Mouse (Mus musculus): Measurements from ENCODE around the gene Prkar1b. TPM values are rescaled to one million over a fixed set of nuclear protein-coding genes. Genes with fewer than 3 reads are reported as not detected.

Gene Prkar1b
- polyA plus RNA-seq, 1 experiment: 5.4 TPM

GRCm38 (mm10) chr5:138980608-138981007, 169.2 kb downstream of the Prkar1b start:
- no peak for TF ChIP-seq POLR2A (IDR thresholded peaks at IDR 0.05; ENCODE audit: control insufficient read depth, low read depth, low read length)
- TF ChIP-seq CTCF (IDR thresholded peaks at IDR 0.05; ENCODE audit: control insufficient read depth, insufficient read depth, insufficient replicate concordance, low read depth, low read length): no peak
- no peak overlapping the region for H3K4me3 ChIP-seq (ENCODE audit: control insufficient read depth, low read depth, low read length)

GRCm38 (mm10) chr5:138979840-138980239, 170.0 kb downstream of the Prkar1b start:
- Histone ChIP-seq H3K27me3 (ENCODE audit: control insufficient read depth, insufficient read depth, low read length) (no peaks in the 10 kb centered on the region), H3K4me3 (ENCODE audit: control insufficient read depth, low read depth, low read length) (no peak overlapping the region), H3K4me1 (ENCODE audit: control insufficient read depth, insufficient read depth, low read length) (peaks cover 4% of the 10 kb centered on the region), H3K27ac (ENCODE audit: control insufficient read depth, insufficient read depth, low read depth, low read length) (no peak overlapping the region), H3K36me3 (ENCODE audit: control insufficient read depth, insufficient read depth, low read length) (no peaks in the 10 kb centered on the region)
- no peak for TF ChIP-seq CTCF (IDR thresholded peaks at IDR 0.05; ENCODE audit: control insufficient read depth, insufficient read depth, insufficient replicate concordance, low read depth, low read length)
- no peak for TF ChIP-seq POLR2A (IDR thresholded peaks at IDR 0.05; ENCODE audit: control insufficient read depth, low read depth, low read length)

More at GRCm38 (mm10) chr5:138980608-138981007, 169.2 kb downstream of the Prkar1b start:
- Histone ChIP-seq H3K27ac (ENCODE audit: control insufficient read depth, insufficient read depth, low read depth, low read length) (no peak overlapping the region), H3K36me3 (ENCODE audit: control insufficient read depth, insufficient read depth, low read length) (no peaks in the 10 kb centered on the region), H3K4me1 (ENCODE audit: control insufficient read depth, insufficient read depth, low read length) (peaks cover 1% of the 10 kb centered on the region), H3K27me3 (ENCODE audit: control insufficient read depth, insufficient read depth, low read length) (no peaks in the 10 kb centered on the region)

GRCm38 (mm10) chr5:138977759-138978158, 172.0 kb downstream of the Prkar1b start:
- Histone ChIP-seq H3K4me1 (ENCODE audit: control insufficient read depth, insufficient read depth, low read length) (peaks cover 6% of the 10 kb centered on the region), H3K27me3 (ENCODE audit: control insufficient read depth, insufficient read depth, low read length) (no peaks in the 10 kb centered on the region), H3K4me3 (ENCODE audit: control insufficient read depth, low read depth, low read length) (no peak overlapping the region), H3K27ac (ENCODE audit: control insufficient read depth, insufficient read depth, low read depth, low read length) (no peak overlapping the region), H3K36me3 (ENCODE audit: control insufficient read depth, insufficient read depth, low read length) (no peaks in the 10 kb centered on the region)
- TF ChIP-seq CTCF (IDR thresholded peaks at IDR 0.05; ENCODE audit: control insufficient read depth, insufficient read depth, insufficient replicate concordance, low read depth, low read length): no peak
- TF ChIP-seq POLR2A (IDR thresholded peaks at IDR 0.05; ENCODE audit: control insufficient read depth, low read depth, low read length): no peak

GRCm38 (mm10) chr5:138974911-138975485, 174.8 kb downstream of the Prkar1b start:
- no peak for TF ChIP-seq CTCF (IDR thresholded peaks at IDR 0.05; ENCODE audit: control insufficient read depth, insufficient read depth, insufficient replicate concordance, low read depth, low read length)
- TF ChIP-seq POLR2A (IDR thresholded peaks at IDR 0.05; ENCODE audit: control insufficient read depth, low read depth, low read length): no peak
- no peaks in the 10 kb centered on the region for H3K36me3 ChIP-seq (ENCODE audit: control insufficient read depth, insufficient read depth, low read length)
- H3K4me1 ChIP-seq (ENCODE audit: control insufficient read depth, insufficient read depth, low read length): peaks cover 6% of the 10 kb centered on the region
- no peaks in the 10 kb centered on the region for H3K27me3 ChIP-seq (ENCODE audit: control insufficient read depth, insufficient read depth, low read length)
- H3K27ac ChIP-seq (ENCODE audit: control insufficient read depth, insufficient read depth, low read depth, low read length): no peak overlapping the region
- no peak overlapping the region for H3K4me3 ChIP-seq (ENCODE audit: control insufficient read depth, low read depth, low read length)

GRCm38 (mm10) chr5:138973480-138973879, 176.3 kb downstream of the Prkar1b start:
- Histone ChIP-seq H3K27ac (ENCODE audit: control insufficient read depth, insufficient read depth, low read depth, low read length) (no peak overlapping the region), H3K4me1 (ENCODE audit: control insufficient read depth, insufficient read depth, low read length) (peaks cover 6% of the 10 kb centered on the region), H3K36me3 (ENCODE audit: control insufficient read depth, insufficient read depth, low read length) (no peaks in the 10 kb centered on the region), H3K27me3 (ENCODE audit: control insufficient read depth, insufficient read depth, low read length) (no peaks in the 10 kb centered on the region), H3K4me3 (ENCODE audit: control insufficient read depth, low read depth, low read length) (no peak overlapping the region)
- TF ChIP-seq CTCF (IDR thresholded peaks at IDR 0.05; ENCODE audit: control insufficient read depth, insufficient read depth, insufficient replicate concordance, low read depth, low read length) (no peak), POLR2A (IDR thresholded peaks at IDR 0.05; ENCODE audit: control insufficient read depth, low read depth, low read length) (no peak)

- peak overlapping the region; percentile 26; the same call in 1 of the 2 replicates for H3K4me3 ChIP-seq (ENCODE audit: control insufficient read depth, low read depth, low read length)
- no peak for TF ChIP-seq POLR2A (IDR thresholded peaks at IDR 0.05; ENCODE audit: control insufficient read depth, low read depth, low read length)
- no peak for TF ChIP-seq CTCF (IDR thresholded peaks at IDR 0.05; ENCODE audit: control insufficient read depth, insufficient read depth, insufficient replicate concordance, low read depth, low read length)
- H3K4me1 ChIP-seq (ENCODE audit: control insufficient read depth, insufficient read depth, low read length): peaks cover 6% of the 10 kb centered on the region
- H3K27me3 ChIP-seq (ENCODE audit: control insufficient read depth, insufficient read depth, low read length): no peaks in the 10 kb centered on the region
- no peaks in the 10 kb centered on the region for H3K36me3 ChIP-seq (ENCODE audit: control insufficient read depth, insufficient read depth, low read length)
- H3K27ac ChIP-seq (ENCODE audit: control insufficient read depth, insufficient read depth, low read depth, low read length): no peak overlapping the region
Observed at GRCm38 (mm10) chr5:138971405-138971804, 178.4 kb downstream of the Prkar1b start.

- no peak for TF ChIP-seq POLR2A (IDR thresholded peaks at IDR 0.05; ENCODE audit: control insufficient read depth, low read depth, low read length)
- TF ChIP-seq CTCF (IDR thresholded peaks at IDR 0.05; ENCODE audit: control insufficient read depth, insufficient read depth, insufficient replicate concordance, low read depth, low read length): no peak
- no peak overlapping the region for H3K4me3 ChIP-seq (ENCODE audit: control insufficient read depth, low read depth, low read length)
- no peaks in the 10 kb centered on the region for H3K36me3 ChIP-seq (ENCODE audit: control insufficient read depth, insufficient read depth, low read length)
- H3K4me1 ChIP-seq (ENCODE audit: control insufficient read depth, insufficient read depth, low read length): peaks cover 3% of the 10 kb centered on the region; the same call in 1 of the 2 replicates
- H3K27ac ChIP-seq (ENCODE audit: control insufficient read depth, insufficient read depth, low read depth, low read length): no peak overlapping the region
- no peaks in the 10 kb centered on the region for H3K27me3 ChIP-seq (ENCODE audit: control insufficient read depth, insufficient read depth, low read length)
Observed at GRCm38 (mm10) chr5:138970056-138970490, 179.7 kb downstream of the Prkar1b start.

Other genes with a start within 250 kb of the Prkar1b start
- gene Pdgfa, start 152.6 kb downstream of the Prkar1b start, polyA plus RNA-seq (2012; rRNA removed): 10.1 and 10.5 TPM in 2 replicates
- gene Dnaaf5, start 222 bp upstream of the Prkar1b start, polyA plus RNA-seq (2012; rRNA removed): 35.5 and 40.4 TPM in 2 replicates
- 114 and 125 TPM in 2 replicates for gene Sun1, start 50.6 kb upstream of the Prkar1b start, polyA plus RNA-seq (2012; rRNA removed)
- gene Get4, start 102.3 kb upstream of the Prkar1b start, polyA plus RNA-seq (2012; rRNA removed): 117 and 150 TPM in 2 replicates
- 7.8 and 8.7 TPM in 2 replicates for gene Adap1, start 175.6 kb upstream of the Prkar1b start, polyA plus RNA-seq (2012; rRNA removed)
- gene Cox19, start 201.4 kb upstream of the Prkar1b start, polyA plus RNA-seq (2012; rRNA removed): 42.2 and 49.9 TPM in 2 replicates
- 0.07 TPM in 1 of 2 replicates, not detected in the other for gene Cyp2w1, start 202.6 kb upstream of the Prkar1b start, polyA plus RNA-seq (2012; rRNA removed)
- gene Gpr146, start 227.7 kb upstream of the Prkar1b start, polyA plus RNA-seq (2012; rRNA removed): 1.2 TPM in 2 replicates

Data from testis, adult 2 months (tissue).